In genomic region chr9:96095192-96095591, GRCm38 (mm10) we compare ENCODE assay signal across 20 mouse cellular contexts.
"Had no signal": no experiment of that assay in that cellular context is flagged by ENCODE, and none has a peak within 500 bp of the region (broad histone marks: within the 10 kb centered on the region; RNA-seq: fewer than 3 reads in every experiment).

No protein-coding gene starts in this region.

- H3K27ac ChIP-seq: kidney, embryonic 15.5 days; limb, embryonic 12.5 days; limb, embryonic 15.5 days; liver, embryonic 15.5 days; lung, embryonic 15.5 days; midbrain, embryonic 12.5 days; neural tube, embryonic 13.5 days had no signal

- H3K27me3 ChIP-seq: kidney, embryonic 15.5 days; limb, embryonic 12.5 days; limb, embryonic 15.5 days; lung, embryonic 15.5 days; midbrain, embryonic 12.5 days; neural tube, embryonic 13.5 days had no signal

- ATAC-seq: intestine, postnatal 0 days; midbrain, embryonic 16.5 days had no signal

- DNase-seq: kidney, adult 2 months; kidney, postnatal 10 days; layer of hippocampus, postnatal 36 days; left cerebral cortex, postnatal 4 days; lung, adult 18-20 months; lung, postnatal 10 days; lung, postnatal 36 days; thymus, adult 18-20 months; thymus, postnatal 36 days had no signal

- H3K36me3 ChIP-seq: kidney, embryonic 15.5 days; limb, embryonic 12.5 days; limb, embryonic 15.5 days; liver, embryonic 15.5 days; lung, embryonic 15.5 days; midbrain, embryonic 12.5 days; neural tube, embryonic 13.5 days had no signal

- H3K9ac ChIP-seq: kidney, embryonic 15.5 days; limb, embryonic 12.5 days; limb, embryonic 15.5 days; liver, embryonic 15.5 days; lung, embryonic 15.5 days; midbrain, embryonic 12.5 days; neural tube, embryonic 13.5 days had no signal

- H3K4me1 ChIP-seq: kidney, embryonic 15.5 days; limb, embryonic 12.5 days; limb, embryonic 15.5 days; liver, embryonic 15.5 days; lung, embryonic 15.5 days; midbrain, embryonic 12.5 days; neural tube, embryonic 13.5 days had no signal

- H3K4me3 ChIP-seq: kidney, embryonic 15.5 days; limb, embryonic 12.5 days; limb, embryonic 15.5 days; liver, embryonic 15.5 days; lung, embryonic 15.5 days; midbrain, embryonic 12.5 days; myocyte; neural tube, embryonic 13.5 days had no signal

- H3K4me2 ChIP-seq: kidney, embryonic 15.5 days; limb, embryonic 12.5 days; limb, embryonic 15.5 days; liver, embryonic 11.5 days; liver, embryonic 15.5 days; lung, embryonic 15.5 days; midbrain, embryonic 12.5 days; neural tube, embryonic 13.5 days had no signal
